Mouse (Mus musculus): ENCODE measurements at regions not wholly inside any gene's neighbourhood (a gene's known extent, or its start where the extent isn't known, plus 50 kb on each side); places are given as distances from the start of the nearest gene placed in this dataset.

GRCm38 (mm10) chr4:9144226-9145215 is 905.7 kb upstream of the Car8 start:
- WGBS, result 83% methylated on average over 9 of the region's 9 CpGs
- Histone ChIP-seq H3K4me3 (replicated peaks) (no peak overlapping the region), H3K4me1 (replicated peaks) (no peaks in the 10 kb centered on the region), H3K27ac (no peak overlapping the region), H3K4me2 (replicated peaks) (no peak overlapping the region), H3K27me3 (replicated peaks) (no peaks in the 10 kb centered on the region), H3K9me3 (no peaks in the 10 kb centered on the region), H3K9ac (no peak overlapping the region), H3K36me3 (no peaks in the 10 kb centered on the region)
- no peak for ATAC-seq

- WGBS, result 91% methylated on average over 3 of the region's 3 CpGs
- Histone ChIP-seq H3K4me3 (replicated peaks) (no peak overlapping the region), H3K4me1 (replicated peaks) (no peaks in the 10 kb centered on the region), H3K27ac (no peak overlapping the region), H3K9ac (no peak overlapping the region), H3K9me3 (no peaks in the 10 kb centered on the region), H3K36me3 (no peaks in the 10 kb centered on the region), H3K4me2 (replicated peaks) (no peak overlapping the region), H3K27me3 (replicated peaks) (no peaks in the 10 kb centered on the region)
- no peak for ATAC-seq
These were observed 904.2 kb upstream of the Car8 start for GRCm38 (mm10) chr4:9143087-9143486.

DNA sequence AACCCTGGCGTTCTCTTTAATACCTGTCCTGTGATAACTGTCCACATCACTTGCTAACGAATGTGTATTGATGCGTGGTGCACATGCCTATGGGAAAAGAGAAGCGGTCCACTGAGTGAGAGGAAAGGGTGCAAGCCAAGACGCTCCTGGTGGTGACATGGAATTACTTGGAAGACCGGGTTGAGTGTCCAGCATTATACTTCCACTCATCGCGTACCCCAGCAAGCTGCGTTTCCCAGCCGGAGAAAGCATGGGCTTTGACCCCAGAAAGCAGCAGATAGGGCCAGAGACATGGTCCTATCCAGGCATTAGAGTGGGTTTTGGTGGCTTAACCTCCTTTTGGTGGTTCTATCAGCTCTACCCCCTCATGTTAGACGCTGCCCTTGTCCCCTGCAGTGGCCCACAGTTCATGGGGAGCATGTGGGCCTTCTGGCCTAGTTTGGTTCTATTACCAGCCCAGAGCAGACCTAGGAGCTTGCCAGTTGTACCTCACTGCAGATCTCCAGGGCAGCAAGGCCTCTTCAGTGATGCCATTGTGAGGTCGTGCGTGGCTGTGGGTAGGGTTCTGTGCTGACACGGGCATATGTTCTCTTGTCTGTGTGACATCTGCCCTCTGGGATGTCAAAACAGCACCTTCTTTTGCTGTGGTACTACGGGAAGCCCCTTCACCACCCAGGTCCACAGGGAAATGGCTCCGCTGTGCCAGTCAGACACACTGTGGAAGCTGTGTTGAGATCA is 903.3 kb upstream of the Car8 start:
- H3K9ac ChIP-seq, result no peak overlapping the region
- 92% methylated on average over 16 of the region's 16 CpGs for WGBS
- H3K4me1 ChIP-seq (replicated peaks), result no peaks in the 10 kb centered on the region
- no peaks in the 10 kb centered on the region for H3K9me3 ChIP-seq
- no peaks in the 10 kb centered on the region for H3K36me3 ChIP-seq
- no peak for ATAC-seq
- H3K27ac ChIP-seq, result no peak overlapping the region
- no peak overlapping the region for H3K4me2 ChIP-seq (replicated peaks)
- no peak overlapping the region for H3K4me3 ChIP-seq (replicated peaks)
- no peaks in the 10 kb centered on the region for H3K27me3 ChIP-seq (replicated peaks)

DNA sequence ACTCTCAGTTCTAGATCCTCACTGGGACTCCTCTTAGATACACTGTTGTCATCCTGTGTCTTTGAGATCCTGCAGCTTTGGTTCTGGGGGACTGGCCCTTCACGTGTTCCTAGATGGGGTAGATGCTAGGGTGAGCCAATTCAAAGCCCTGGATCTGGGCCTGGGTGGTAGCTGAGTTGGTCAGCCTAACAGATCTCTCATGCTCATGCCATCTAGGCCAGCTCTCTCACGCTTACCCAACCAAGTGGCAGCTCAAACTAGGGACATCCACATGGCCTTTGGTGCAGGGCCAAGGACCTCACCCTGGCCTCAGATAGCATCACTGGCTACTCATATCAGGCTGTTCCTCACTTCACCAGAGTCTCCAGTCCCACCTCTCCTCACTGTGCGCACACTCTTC is 901.9 kb upstream of the Car8 start:
- Histone ChIP-seq H3K4me1 (replicated peaks) (peaks cover 4% of the 10 kb centered on the region; the same call in 1 of the 2 replicates), H3K4me3 (replicated peaks) (no peak overlapping the region), H3K4me2 (replicated peaks) (no peak overlapping the region), H3K36me3 (no peaks in the 10 kb centered on the region), H3K27me3 (replicated peaks) (no peaks in the 10 kb centered on the region), H3K9ac (no peak overlapping the region), H3K27ac (no peak overlapping the region), H3K9me3 (no peaks in the 10 kb centered on the region)
- WGBS, result 92% methylated on average over 3 of the region's 3 CpGs
- ATAC-seq, result no peak

GRCm38 (mm10) chr4:9136657-9137056 is 897.8 kb upstream of the Car8 start:
- WGBS, result 61% methylated on average over 13 of the region's 13 CpGs
- Histone ChIP-seq H3K4me2 (replicated peaks) (peak overlapping the region; percentile 73), H3K9ac (no peak overlapping the region), H3K4me1 (replicated peaks) (peaks cover 4% of the 10 kb centered on the region; the same call in 1 of the 2 replicates), H3K27ac (no peak overlapping the region), H3K27me3 (replicated peaks) (no peaks in the 10 kb centered on the region), H3K9me3 (no peaks in the 10 kb centered on the region), H3K36me3 (no peaks in the 10 kb centered on the region), H3K4me3 (replicated peaks) (no peak overlapping the region)
- ATAC-seq, result no peak; the same call in 1 of the 2 replicates

GRCm38 (mm10) chr4:9136188-9136569 is 897.3 kb upstream of the Car8 start:
- Histone ChIP-seq H3K27me3 (replicated peaks) (no peaks in the 10 kb centered on the region), H3K4me1 (replicated peaks) (peaks cover 4% of the 10 kb centered on the region; the same call in 1 of the 2 replicates), H3K27ac (no peak overlapping the region), H3K4me3 (replicated peaks) (peak overlapping the region; percentile 26), H3K9me3 (no peaks in the 10 kb centered on the region), H3K9ac (peak overlapping the region; percentile 32; the same call in 1 of the 2 replicates), H3K36me3 (no peaks in the 10 kb centered on the region), H3K4me2 (replicated peaks) (peak overlapping the region; percentile 73)
- WGBS, result 17% methylated on average over 10 of the region's 10 CpGs
- ATAC-seq, result peak; percentile 77

- H3K27me3 ChIP-seq (replicated peaks), result no peaks in the 10 kb centered on the region
- no peak overlapping the region for H3K27ac ChIP-seq
- peak overlapping the region; percentile 73 for H3K4me2 ChIP-seq (replicated peaks)
- H3K4me1 ChIP-seq (replicated peaks), result peaks cover 4% of the 10 kb centered on the region; the same call in 1 of the 2 replicates
- peak overlapping the region; percentile 26 for H3K4me3 ChIP-seq (replicated peaks)
- no peaks in the 10 kb centered on the region for H3K9me3 ChIP-seq
- 11% methylated on average over 21 of the region's 21 CpGs for WGBS
- H3K36me3 ChIP-seq, result no peaks in the 10 kb centered on the region
- H3K9ac ChIP-seq, result no peak overlapping the region
- peak; percentile 92 for ATAC-seq
These were observed 896.8 kb upstream of the Car8 start for GRCm38 (mm10) chr4:9135481-9136187.

DNA sequence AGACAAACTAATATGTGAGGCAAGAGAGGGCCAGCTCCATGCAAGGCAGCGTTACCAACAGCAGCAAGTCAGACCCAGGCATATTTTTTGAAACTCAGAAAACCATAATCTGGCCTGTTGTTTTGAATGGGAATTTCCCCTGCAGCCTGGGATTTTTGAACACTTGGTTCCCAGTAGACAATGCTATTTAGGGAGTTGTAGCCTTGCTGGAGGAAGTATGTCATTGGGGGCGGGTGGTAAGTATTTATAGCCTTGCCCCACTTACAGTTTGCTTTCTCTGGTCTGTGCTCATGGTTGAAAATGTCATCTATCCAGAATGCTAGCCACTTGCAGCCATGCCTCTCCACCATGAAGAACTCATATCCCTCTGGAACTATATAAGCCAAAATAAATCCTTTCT is 894.9 kb upstream of the Car8 start:
- no peaks in the 10 kb centered on the region for H3K9me3 ChIP-seq
- H3K4me2 ChIP-seq (replicated peaks), result no peak overlapping the region
- H3K4me1 ChIP-seq (replicated peaks), result peaks cover 4% of the 10 kb centered on the region; the same call in 1 of the 2 replicates
- no peaks in the 10 kb centered on the region for H3K27me3 ChIP-seq (replicated peaks)
- H3K27ac ChIP-seq, result no peak overlapping the region
- WGBS, result 76% methylated on average over 2 of the region's 2 CpGs
- no peak overlapping the region for H3K9ac ChIP-seq
- no peak for ATAC-seq
- no peak overlapping the region for H3K4me3 ChIP-seq (replicated peaks)
- no peaks in the 10 kb centered on the region for H3K36me3 ChIP-seq

DNA sequence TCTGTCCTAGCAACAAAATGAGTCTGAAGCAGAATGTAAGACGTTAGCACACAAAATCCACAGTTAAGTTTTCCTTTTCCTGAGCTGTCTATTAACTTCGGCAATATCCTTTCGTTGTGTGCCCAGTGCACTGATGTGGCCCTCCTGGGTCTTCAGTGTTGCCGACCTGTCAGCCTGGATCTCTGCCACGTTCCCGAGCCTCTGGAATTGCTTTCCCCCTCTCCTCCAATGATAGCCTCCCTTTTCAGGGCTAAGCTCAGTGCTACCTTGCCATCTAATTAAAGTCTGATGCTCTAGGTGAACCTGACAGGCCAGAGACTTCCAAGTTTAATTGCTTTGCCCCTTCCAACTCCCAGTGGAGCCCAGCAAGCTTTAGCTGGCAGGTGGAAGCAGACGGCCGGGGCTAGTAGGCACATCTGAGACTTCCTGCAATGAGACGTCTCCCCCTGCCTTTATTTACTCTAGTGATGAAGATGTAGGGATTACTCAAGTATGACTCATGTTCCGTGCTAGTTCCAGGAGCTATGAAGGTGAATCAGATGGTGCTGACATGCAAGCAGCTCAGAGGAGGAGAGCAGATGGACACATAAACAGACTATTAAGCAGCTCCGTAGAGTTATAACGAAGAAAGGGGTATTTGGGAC is 894.3 kb upstream of the Car8 start:
- H3K4me2 ChIP-seq (replicated peaks), result no peak overlapping the region
- H3K27me3 ChIP-seq (replicated peaks), result no peaks in the 10 kb centered on the region
- no peak overlapping the region for H3K27ac ChIP-seq
- no peaks in the 10 kb centered on the region for H3K36me3 ChIP-seq
- ATAC-seq, result no peak
- WGBS, result 61% methylated on average over 12 of the region's 12 CpGs
- no peak overlapping the region for H3K4me3 ChIP-seq (replicated peaks)
- no peaks in the 10 kb centered on the region for H3K9me3 ChIP-seq
- no peak overlapping the region for H3K9ac ChIP-seq
- peaks cover 4% of the 10 kb centered on the region; the same call in 1 of the 2 replicates for H3K4me1 ChIP-seq (replicated peaks)

- no peak overlapping the region for H3K27ac ChIP-seq
- H3K9me3 ChIP-seq, result no peaks in the 10 kb centered on the region
- H3K4me2 ChIP-seq (replicated peaks), result no peak overlapping the region
- H3K4me3 ChIP-seq (replicated peaks), result no peak overlapping the region
- H3K9ac ChIP-seq, result no peak overlapping the region
- 86% methylated on average over 6 of the region's 6 CpGs for WGBS
- no peak for ATAC-seq
- H3K36me3 ChIP-seq, result no peaks in the 10 kb centered on the region
- no peaks in the 10 kb centered on the region for H3K27me3 ChIP-seq (replicated peaks)
- peaks cover 4% of the 10 kb centered on the region; the same call in 1 of the 2 replicates for H3K4me1 ChIP-seq (replicated peaks)
These were observed 893.5 kb upstream of the Car8 start for GRCm38 (mm10) chr4:9132356-9132755.

DNA sequence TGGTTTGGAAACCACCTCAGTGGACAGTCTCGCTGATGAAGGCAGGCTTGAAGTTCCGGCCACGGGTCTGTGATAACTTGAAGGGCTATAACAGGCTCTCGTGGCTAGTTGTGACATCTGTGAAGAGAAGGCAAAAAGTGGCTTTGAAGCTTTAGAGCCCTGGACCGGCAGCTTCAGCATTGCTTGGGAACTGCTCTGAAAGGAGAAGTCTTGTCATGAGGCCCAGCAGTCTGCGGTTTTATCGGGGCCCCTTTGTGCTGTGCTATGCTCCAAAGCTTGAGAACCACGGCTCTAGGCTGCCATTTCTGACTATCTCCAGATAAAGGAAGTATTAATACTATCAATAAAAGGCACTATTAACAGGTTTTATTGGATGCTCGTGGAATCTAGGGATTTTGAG is 892.8 kb upstream of the Car8 start:
- Histone ChIP-seq H3K4me2 (replicated peaks) (no peak overlapping the region), H3K27ac (no peak overlapping the region), H3K9me3 (no peaks in the 10 kb centered on the region), H3K4me3 (replicated peaks) (no peak overlapping the region), H3K9ac (no peak overlapping the region), H3K4me1 (replicated peaks) (peaks cover 4% of the 10 kb centered on the region; the same call in 1 of the 2 replicates), H3K27me3 (replicated peaks) (no peaks in the 10 kb centered on the region), H3K36me3 (no peaks in the 10 kb centered on the region)
- no peak for ATAC-seq
- 80% methylated on average over 9 of the region's 9 CpGs for WGBS
